Mouse (Mus musculus) intestine, postnatal 0 days (tissue): Measurements from ENCODE around the gene Fstl5. TPM values are rescaled to one million over a fixed set of nuclear protein-coding genes. Genes with fewer than 3 reads are reported as not detected.

Experiments
- ATAC-seq: fragments of 200-750 bp; cut with Nextera tagmentation; 2 replicates; pipeline ENCODE4 v1.8.0; 2017; ENCODE audit warnings: mild to moderate bottlenecking, moderate TSS enrichment, moderate library complexity
- H3K27ac ChIP-seq: fragments of 300-500 bp; sonication (generic); 2 replicates; pipeline ENCODE4 v1.5.1; 2014; ENCODE audit warnings: mild to moderate bottlenecking, low read depth, low read length, moderate library complexity
- H3K27me3 ChIP-seq: fragments of 300-500 bp; sonication (generic); replicated peaks from 2 replicates; pipeline ENCODE4 v1.6.1; 2014; ENCODE audit warnings: low read length, mixed read lengths; ENCODE audit not compliant: control insufficient read depth, insufficient read depth
- H3K36me3 ChIP-seq: fragments of 300-500 bp; sonication (generic); 2 replicates; pipeline ENCODE4 v1.6.1; 2014; ENCODE audit warnings: mild to moderate bottlenecking, moderate library complexity; ENCODE audit not compliant: control insufficient read depth, insufficient read depth
- H3K4me1 ChIP-seq: fragments of 300-500 bp; sonication (generic); replicated peaks from 2 replicates; pipeline ENCODE4 v1.6.1; 2014; ENCODE audit warnings: antibody characterized with exemption, low read length, mixed read lengths; ENCODE audit not compliant: control insufficient read depth, insufficient read depth
- H3K4me2 ChIP-seq: fragments of 300-500 bp; sonication (generic); replicated peaks from 2 replicates; pipeline ENCODE4 v1.6.1; 2014; ENCODE audit warnings: low read depth, mild to moderate bottlenecking, moderate library complexity
- H3K4me3 ChIP-seq: fragments of 300-500 bp; sonication (generic); 2 replicates; pipeline ENCODE4 v1.5.1; 2014; ENCODE audit warnings: low read depth, low read length
- H3K9ac ChIP-seq: fragments of 300-500 bp; sonication (generic); 2 replicates; pipeline ENCODE4 v1.6.1; 2014; ENCODE audit warnings: mild to moderate bottlenecking, low read depth, low read length
- H3K9me3 ChIP-seq: fragments of 300-500 bp; sonication (generic); 2 replicates; pipeline ENCODE4 v1.6.1; 2016; ENCODE audit warnings: mixed run types; ENCODE audit not compliant: control insufficient read depth
- CTCF ChIP-seq: sonication (generic); IDR thresholded peaks from 2 replicates; pipeline ENCODE4 v1.5.1; 2016; ENCODE audit warnings: low read depth, mild to moderate bottlenecking, control low read depth, antibody characterized with exemption, moderate library complexity
- WGBS: fragments of 180-500 bp; shearing (Covaris S2); extraction: QIAGEN DNeasy Blood & Tissue Kit; methylation state at CpG from one replicate; pipeline ENCODE4 v1.1.7; 2014; 5-methylcytosine and 5-hydroxymethylcytosine counted together
- polyA plus RNA-seq: library from polyadenylated mRNA; unstranded; fragments of >200 nt; fragmentation: Nextera tagmentation; extraction: Ambion mirVana; gene quantifications from 2 replicates; pipeline ENCODE4 v1.2.1, GENCODE M21; 2015

Fstl5 gene
- polyA plus RNA-seq = 1.9 and 2.2 TPM in 2 replicates

DNA sequence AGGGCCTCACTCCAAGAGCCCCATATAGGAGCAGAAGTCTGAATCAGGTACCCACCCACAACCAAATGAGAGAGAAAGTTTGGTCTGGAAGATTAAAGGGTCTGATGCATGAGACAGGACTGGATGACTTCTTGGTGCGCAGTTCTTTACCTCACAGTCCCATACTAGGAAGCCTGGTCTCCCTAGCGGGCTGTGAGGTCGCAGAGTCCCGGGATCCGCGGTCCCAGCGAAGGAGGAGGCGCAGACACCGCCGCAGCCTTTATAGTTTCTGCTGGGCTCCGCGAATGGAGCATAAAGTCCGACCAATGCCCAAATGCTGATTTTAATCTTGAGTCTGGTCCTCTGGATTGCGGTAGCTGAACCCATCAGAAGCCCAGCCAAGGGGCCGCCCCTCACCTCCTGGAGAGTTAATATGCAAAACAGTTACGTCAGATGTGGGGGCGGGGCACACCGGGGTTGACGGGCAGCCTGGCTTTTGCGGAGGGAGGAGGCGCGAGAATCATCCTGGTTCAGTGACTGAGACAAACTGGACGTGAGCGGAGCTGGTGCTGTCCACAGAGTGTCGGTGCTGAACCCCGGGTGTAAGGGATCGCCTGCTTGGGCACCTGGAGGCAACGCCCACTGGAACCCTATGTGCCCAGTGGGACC, at the start of gene Fstl5:
Gene Fstl5 (plus strand): TSS at position 211 of the 648 bp plus-strand sequence.
- TF ChIP-seq CTCF = no peak
- H3K9me3 ChIP-seq = no peaks in the 10 kb centered on the region
- no peaks in the 10 kb centered on the region for H3K27me3 ChIP-seq
- H3K4me3 ChIP-seq = no peak within 1 kb of the TSS
- 2% methylated on average over 28 of the region's 28 CpGs for WGBS
- H3K9ac ChIP-seq = no peak within 1 kb of the TSS
- peak within 1 kb of the TSS; percentile 38 for H3K4me2 ChIP-seq
- H3K27ac ChIP-seq = no peak within 1 kb of the TSS
- no peak for ATAC-seq
- H3K4me1 ChIP-seq = 0 out of 2 replicates have a peak, but pooled peaks cover 2% of the 10 kb centered on the region
- no peaks in the 10 kb centered on the region for H3K36me3 ChIP-seq

DNA sequence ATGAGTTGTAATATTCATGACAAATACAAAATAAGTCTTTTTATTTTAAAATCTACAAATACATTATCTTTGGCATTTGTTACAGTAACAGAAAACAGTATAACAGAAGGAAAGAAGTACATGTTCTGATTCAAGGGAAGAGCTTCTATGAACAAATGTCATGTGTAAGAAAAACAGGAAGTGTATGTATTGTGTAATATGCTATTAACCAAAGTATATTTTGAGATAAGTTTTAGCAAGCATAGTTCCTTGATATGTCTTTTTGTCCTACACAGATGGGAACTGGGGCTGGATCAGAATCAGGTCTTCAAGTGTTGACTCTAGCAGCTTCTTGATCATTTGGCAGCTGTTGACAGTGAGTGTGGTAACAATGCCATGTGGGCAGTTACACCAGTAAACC, 48.5 kb upstream of the Fstl5 start:
- Histone ChIP-seq H3K4me1 (no peaks in the 10 kb centered on the region), H3K4me2 (no peak overlapping the region), H3K9ac (no peak overlapping the region), H3K9me3 (no peaks in the 10 kb centered on the region), H3K27ac (no peak overlapping the region), H3K27me3 (no peaks in the 10 kb centered on the region), H3K4me3 (no peak overlapping the region), H3K36me3 (no peaks in the 10 kb centered on the region)
- no peak for TF ChIP-seq CTCF
- ATAC-seq = no peak

DNA sequence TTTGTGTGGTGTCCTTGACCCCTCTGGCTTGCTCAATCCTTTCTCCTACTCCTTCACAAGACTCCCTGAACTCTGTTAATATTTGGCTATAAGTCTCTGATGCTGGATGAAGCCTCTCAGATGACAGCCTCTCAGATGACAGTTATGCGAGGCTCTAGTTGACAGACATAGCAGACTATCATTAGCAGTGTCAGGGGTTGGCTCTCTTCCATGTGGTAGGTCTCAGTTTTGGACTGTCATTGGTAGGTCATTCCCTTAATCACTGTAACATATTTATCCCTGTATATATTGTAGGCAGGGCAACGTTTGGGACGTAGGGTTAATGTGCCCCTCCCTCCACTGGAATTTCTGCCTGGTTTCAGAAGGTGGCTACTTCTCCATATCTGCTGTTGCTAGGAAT, 22.9 kb upstream of the Fstl5 start:
- Histone ChIP-seq H3K9me3 (no peaks in the 10 kb centered on the region), H3K9ac (no peak overlapping the region), H3K27me3 (no peaks in the 10 kb centered on the region), H3K4me2 (no peak overlapping the region), H3K36me3 (no peaks in the 10 kb centered on the region), H3K4me3 (no peak overlapping the region), H3K4me1 (no peaks in the 10 kb centered on the region), H3K27ac (no peak overlapping the region)
- 64% methylated on average over 3 of the region's 3 CpGs for WGBS
- TF ChIP-seq CTCF = no peak
- ATAC-seq = no peak

DNA sequence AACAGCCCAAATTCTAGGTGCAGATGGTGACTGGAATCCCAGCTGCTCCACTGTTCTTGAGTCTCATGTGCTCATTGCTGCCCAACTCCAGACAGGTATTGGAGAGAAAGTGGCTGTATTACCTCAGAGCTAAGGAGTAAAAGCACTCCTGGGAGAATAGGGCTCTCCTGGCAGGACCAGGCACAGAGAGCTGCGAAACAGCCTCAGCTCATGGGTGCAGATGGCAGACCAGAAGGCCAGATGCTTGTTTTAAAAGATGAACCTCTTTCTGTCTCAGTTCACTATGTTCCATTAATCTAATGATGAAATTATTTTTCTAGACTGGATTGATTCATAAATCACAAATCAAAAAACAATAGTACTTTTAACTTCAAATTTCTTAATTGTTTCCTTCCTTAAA, 12.1 kb upstream of the Fstl5 start:
- H3K27me3 ChIP-seq = no peaks in the 10 kb centered on the region
- H3K36me3 ChIP-seq = no peaks in the 10 kb centered on the region
- no peaks in the 10 kb centered on the region for H3K4me1 ChIP-seq
- no peak overlapping the region for H3K27ac ChIP-seq
- no peak overlapping the region for H3K4me3 ChIP-seq
- H3K9ac ChIP-seq = no peak overlapping the region
- TF ChIP-seq CTCF = no peak
- no peak for ATAC-seq
- no peaks in the 10 kb centered on the region for H3K9me3 ChIP-seq
- no peak overlapping the region for H3K4me2 ChIP-seq
- WGBS = 86% methylated on average over 1 of the region's 1 CpGs

DNA sequence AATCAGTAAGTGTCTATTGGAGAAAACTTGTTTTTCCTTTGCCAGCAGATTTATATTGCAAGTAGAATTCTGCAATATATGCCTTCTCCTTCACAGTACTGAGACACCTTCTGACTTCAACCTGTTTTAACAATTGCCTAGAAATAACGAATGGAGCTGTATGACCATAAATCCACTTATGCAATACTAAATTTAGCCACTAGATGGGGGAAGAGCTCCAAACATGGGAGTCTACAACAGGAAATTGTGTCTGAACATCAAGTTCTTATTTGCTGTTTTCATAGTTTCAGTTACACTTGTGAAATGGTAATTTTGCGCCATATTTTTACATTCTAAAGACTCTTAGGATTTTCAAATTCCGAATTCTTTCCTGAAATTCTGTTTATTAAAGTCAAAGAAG, 6.2 kb upstream of the Fstl5 start:
- no peaks in the 10 kb centered on the region for H3K4me1 ChIP-seq
- H3K27ac ChIP-seq = no peak overlapping the region
- peak; percentile 87 for TF ChIP-seq CTCF
- no peak overlapping the region for H3K4me3 ChIP-seq
- no peaks in the 10 kb centered on the region for H3K36me3 ChIP-seq
- H3K9me3 ChIP-seq = no peaks in the 10 kb centered on the region
- H3K9ac ChIP-seq = no peak overlapping the region
- no peaks in the 10 kb centered on the region for H3K27me3 ChIP-seq
- no peak overlapping the region for H3K4me2 ChIP-seq
- 3% methylated on average over 3 of the region's 3 CpGs for WGBS
- ATAC-seq = no peak

DNA sequence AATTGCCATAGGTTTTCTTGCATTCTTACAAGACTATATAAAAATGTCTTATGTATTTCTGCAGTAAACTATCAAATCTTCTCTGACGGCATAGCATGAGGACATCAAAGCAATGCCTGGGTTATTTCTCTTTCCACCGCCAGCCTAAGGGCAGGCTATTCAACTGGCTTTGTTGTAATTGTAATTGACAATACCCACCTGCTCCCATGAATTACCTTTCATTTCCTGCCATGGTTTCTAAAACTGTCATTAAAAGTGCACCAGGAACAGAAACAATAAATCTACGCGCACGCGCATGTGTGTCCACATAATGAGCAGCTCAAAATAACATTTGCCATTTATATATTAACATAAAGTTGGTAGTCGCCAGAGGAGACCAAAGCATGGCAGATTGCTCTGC, 1.2 kb upstream of the Fstl5 start:
- no peaks in the 10 kb centered on the region for H3K27me3 ChIP-seq
- H3K4me3 ChIP-seq = no peak overlapping the region
- ATAC-seq = no peak
- H3K9ac ChIP-seq = no peak overlapping the region
- 0 out of 2 replicates have a peak, but pooled peaks cover 2% of the 10 kb centered on the region for H3K4me1 ChIP-seq
- TF ChIP-seq CTCF = no peak
- H3K27ac ChIP-seq = no peak overlapping the region
- no peak overlapping the region for H3K4me2 ChIP-seq
- H3K9me3 ChIP-seq = no peaks in the 10 kb centered on the region
- WGBS = 80% methylated on average over 7 of the region's 7 CpGs
- H3K36me3 ChIP-seq = no peaks in the 10 kb centered on the region

DNA sequence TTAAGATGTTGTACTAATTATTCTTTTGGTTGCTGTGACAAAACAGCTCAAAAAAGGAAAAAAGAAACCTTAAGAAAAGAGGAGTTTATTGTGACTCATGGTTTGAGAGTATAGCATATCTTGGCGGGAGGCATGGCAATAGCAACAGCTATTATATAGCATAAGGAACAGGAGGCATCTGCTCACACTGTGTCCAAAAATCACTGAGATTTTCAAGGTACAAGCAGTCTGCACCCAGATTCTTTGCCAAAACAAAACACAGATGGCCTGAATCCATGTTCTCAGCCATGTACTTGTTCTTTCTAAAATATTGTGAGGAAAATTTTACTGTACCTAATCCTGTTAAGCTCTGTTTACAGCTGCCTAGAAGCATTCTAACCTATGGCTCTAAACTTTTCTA, 66.4 kb downstream of the Fstl5 start:
- WGBS = 82% methylated on average over 1 of the region's 1 CpGs
- no peak overlapping the region for H3K27ac ChIP-seq
- ATAC-seq = no peak
- no peak overlapping the region for H3K9ac ChIP-seq
- H3K36me3 ChIP-seq = no peaks in the 10 kb centered on the region
- H3K27me3 ChIP-seq = no peaks in the 10 kb centered on the region
- H3K4me1 ChIP-seq = no peaks in the 10 kb centered on the region
- no peak overlapping the region for H3K4me2 ChIP-seq
- TF ChIP-seq CTCF = no peak
- H3K9me3 ChIP-seq = no peaks in the 10 kb centered on the region
- no peak overlapping the region for H3K4me3 ChIP-seq
